Mouse (Mus musculus) gastrocnemius, postnatal 4 days (tissue): ENCODE results near the gene Qrich1. TPM values are rescaled to one million over a fixed set of nuclear protein-coding genes. Genes with fewer than 3 reads are reported as not detected.
A peak's percentile ranks its signal among the peaks of the same experiment; 100 is the strongest.

Experiments
- DNase-seq, 2 experiments: peaks; one replicate each; pipeline ENCODE4 v3.0.0; 2021 to 2022; ENCODE audit warnings: low spot score in 2 of 2, mixed read lengths in 2 of 2
- total RNA-seq, 2 experiments: library from RNA; stranded (reverse); gene quantifications; 2 replicates each; pipeline ENCODE4 v1.2.3; 2021

Gene Qrich1
- total RNA-seq, 2 experiments from 2014 or later = 109 to 123 TPM

- DNase-seq = no peak
These were observed 25.4 kb upstream of the Qrich1 start for GRCm38 (mm10) chr9:108491286-108491580.

- no peak for DNase-seq
These were observed 24.4 kb upstream of the Qrich1 start for GRCm38 (mm10) chr9:108492043-108492750.

GRCm38 (mm10) chr9:108493246-108493645 is 23.4 kb upstream of the Qrich1 start:
- DNase-seq = no peak

- no peak for DNase-seq
These were observed 22.3 kb upstream of the Qrich1 start for GRCm38 (mm10) chr9:108494146-108494825.

- DNase-seq = no peak
These were observed 21.7 kb upstream of the Qrich1 start for GRCm38 (mm10) chr9:108494905-108495304.

- no peak for DNase-seq
These were observed 17.4 kb upstream of the Qrich1 start for GRCm38 (mm10) chr9:108499231-108499630.

- peak in 1 of 2 experiments; percentile 9 for DNase-seq
These were observed 16.7 kb upstream of the Qrich1 start for GRCm38 (mm10) chr9:108499943-108500342.

- DNase-seq = no peak
These were observed 9.7 kb upstream of the Qrich1 start for GRCm38 (mm10) chr9:108506901-108507300.

- peak; percentile 78 to 92 for DNase-seq
These were observed 8.8 kb upstream of the Qrich1 start, which contains the start of gene Qars for GRCm38 (mm10) chr9:108507619-108508434. Gene Qars, plus strand, starts transcription at chr9:108507706.

- no peak for DNase-seq
These were observed 7.8 kb upstream of the Qrich1 start for GRCm38 (mm10) chr9:108508776-108509175.

GRCm38 (mm10) chr9:108517253-108517930 is 786 bp downstream of the Qrich1 start:
- DNase-seq = peak; percentile 73 to 90

GRCm38 (mm10) chr9:108517931-108518332 is 1.3 kb downstream of the Qrich1 start:
- DNase-seq = no peak

- DNase-seq = no peak
These were observed 5.0 kb downstream of the Qrich1 start for GRCm38 (mm10) chr9:108521604-108522003.

- DNase-seq = no peak
These were observed 6.7 kb downstream of the Qrich1 start for GRCm38 (mm10) chr9:108523341-108523740.

GRCm38 (mm10) chr9:108525400-108525799 is 8.8 kb downstream of the Qrich1 start:
- DNase-seq = no peak

GRCm38 (mm10) chr9:108530954-108531353 is 14.3 kb downstream of the Qrich1 start:
- no peak for DNase-seq

GRCm38 (mm10) chr9:108531496-108531895 is 14.9 kb downstream of the Qrich1 start:
- no peak for DNase-seq

GRCm38 (mm10) chr9:108540846-108541245 is 24.2 kb downstream of the Qrich1 start:
- no peak for DNase-seq

GRCm38 (mm10) chr9:108545986-108546385 is 29.4 kb downstream of the Qrich1 start:
- DNase-seq = no peak

GRCm38 (mm10) chr9:108546875-108547274 is 30.3 kb downstream of the Qrich1 start:
- DNase-seq = no peak

GRCm38 (mm10) chr9:108559169-108559568 is 42.6 kb downstream of the Qrich1 start:
- DNase-seq = no peak
